Mouse (Mus musculus) forebrain, postnatal 0 days (tissue): Measurements from ENCODE around the gene Lag3. TPM values are rescaled to one million over a fixed set of nuclear protein-coding genes. Genes with fewer than 3 reads are reported as not detected.
A peak's percentile ranks its signal among the peaks of the same experiment; 100 is the strongest.

Experiments
- ATAC-seq: fragments of 200-750 bp; cut with Nextera tagmentation; 2 replicates; pipeline ENCODE4 v1.8.0; 2017; ENCODE audit warnings: mild to moderate bottlenecking, moderate library complexity
- DNase-seq: peaks from one replicate; pipeline ENCODE4 v3.0.0-alpha.2; 2015
- H3K27ac ChIP-seq: fragments of 300-500 bp; sonication (generic); 2 replicates; pipeline ENCODE4 v1.5.1; 2014; ENCODE audit warnings: low read depth, mild to moderate bottlenecking, antibody characterized with exemption, low read length, moderate library complexity, mixed read lengths
- H3K27me3 ChIP-seq: fragments of 300-500 bp; sonication (generic); 2 replicates; pipeline ENCODE4 v1.6.1; 2014; ENCODE audit warnings: mild to moderate bottlenecking, low read length, mixed read lengths; ENCODE audit not compliant: insufficient read depth
- H3K36me3 ChIP-seq: fragments of 300-500 bp; sonication (generic); 2 replicates; pipeline ENCODE4 v1.6.1; 2014; ENCODE audit warnings: mild to moderate bottlenecking, moderate library complexity; ENCODE audit not compliant: insufficient read depth
- H3K4me1 ChIP-seq: fragments of 300-500 bp; sonication (generic); 2 replicates; pipeline ENCODE4 v1.6.1; 2014; ENCODE audit warnings: antibody characterized with exemption; ENCODE audit not compliant: insufficient read depth
- H3K4me2 ChIP-seq: fragments of 300-500 bp; sonication (generic); 2 replicates; pipeline ENCODE4 v1.6.1; 2014; ENCODE audit warnings: low read depth, mild to moderate bottlenecking, moderate library complexity
- H3K4me3 ChIP-seq: fragments of 300-500 bp; sonication (generic); 2 replicates; pipeline ENCODE4 v1.5.1; 2014; ENCODE audit warnings: low read depth, low read length, mixed read lengths
- H3K9ac ChIP-seq: fragments of 300-500 bp; sonication (generic); 2 replicates; pipeline ENCODE4 v1.6.1; 2014; ENCODE audit warnings: mild to moderate bottlenecking
- H3K9me3 ChIP-seq: fragments of 300-500 bp; sonication (generic); 2 replicates; pipeline ENCODE4 v1.6.1; 2016; ENCODE audit warnings: low read length
- CTCF ChIP-seq: sonication (generic); IDR thresholded peaks from 2 replicates; pipeline ENCODE4 v1.5.1; 2016; ENCODE audit warnings: antibody characterized with exemption, control low read depth, low read depth
- WGBS: fragments of 180-500 bp; shearing (Covaris S2); extraction: QIAGEN DNeasy Blood & Tissue Kit; methylation state at CpG from one replicate; pipeline ENCODE4 v1.1.7; 2014; 5-methylcytosine and 5-hydroxymethylcytosine counted together
- polyA plus RNA-seq: library from polyadenylated mRNA; unstranded; fragments of >200 nt; fragmentation: Nextera tagmentation; extraction: Ambion mirVana; gene quantifications from 2 replicates; pipeline ENCODE4 v1.2.1, GENCODE M21; 2015
- total RNA-seq: library from RNA; depleted of rRNA; stranded (reverse); fragments of >200 nt; gene quantifications from 2 replicates; pipeline ENCODE4 v1.2.3, GENCODE M21; 2014

The Lag3 gene
- total and polyA plus RNA-seq, 2 experiments from 2014 or later = 1.9 to 3.9 TPM

DNA sequence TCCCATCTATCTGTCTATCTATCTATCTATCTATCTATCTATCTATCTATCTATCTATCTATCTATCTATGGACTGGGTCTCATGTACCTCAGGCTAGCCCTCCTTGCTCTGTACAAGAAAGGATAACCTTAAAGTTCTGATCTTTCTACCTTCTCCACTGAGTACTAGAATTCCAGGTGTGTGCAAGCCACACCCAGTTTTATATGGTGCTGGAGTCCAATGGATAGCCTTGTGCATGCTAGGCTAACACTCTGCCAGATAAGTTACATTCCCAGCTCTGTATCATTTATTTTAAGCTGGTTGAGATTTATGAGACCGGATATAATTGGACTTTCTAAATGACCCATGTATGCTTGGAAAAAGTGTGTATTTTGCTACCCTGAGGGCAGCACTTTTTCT, 30.2 kb upstream of the Lag3 start:
- Histone ChIP-seq H3K36me3 (peaks cover 22% of the 10 kb centered on the region), H3K4me2 (no peak overlapping the region), H3K27ac (no peak overlapping the region), H3K4me1 (no peaks in the 10 kb centered on the region), H3K9me3 (no peaks in the 10 kb centered on the region), H3K27me3 (no peaks in the 10 kb centered on the region), H3K4me3 (no peak overlapping the region), H3K9ac (no peak overlapping the region)
- no peak for ATAC-seq
- 94% methylated on average over 1 of the region's 1 CpGs for WGBS
- no peak for DNase-seq
- TF ChIP-seq CTCF = no peak

DNA sequence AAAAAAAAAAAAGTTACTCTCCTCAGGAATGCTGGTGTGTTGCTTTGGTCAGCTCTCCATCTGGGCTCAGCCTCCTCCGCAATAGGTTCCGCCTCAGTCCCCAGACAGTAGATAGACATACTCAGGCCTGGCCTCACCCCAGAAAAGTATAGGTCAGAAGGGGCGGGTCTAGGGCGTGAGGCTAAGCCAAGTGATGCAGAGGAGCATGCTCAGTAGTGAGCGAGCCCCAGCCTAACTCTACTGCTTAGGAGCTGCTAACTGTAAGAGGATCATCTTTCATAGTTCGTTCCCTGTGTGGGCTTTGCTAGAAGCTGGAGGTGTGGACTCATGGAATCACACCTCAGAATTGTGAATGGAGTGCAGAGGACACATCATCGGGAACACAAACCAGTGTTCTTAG, 27.0 kb upstream of the Lag3 start:
- no peak for ATAC-seq
- WGBS = 96% methylated on average over 7 of the region's 7 CpGs
- peaks cover 52% of the 10 kb centered on the region for H3K36me3 ChIP-seq

DNA sequence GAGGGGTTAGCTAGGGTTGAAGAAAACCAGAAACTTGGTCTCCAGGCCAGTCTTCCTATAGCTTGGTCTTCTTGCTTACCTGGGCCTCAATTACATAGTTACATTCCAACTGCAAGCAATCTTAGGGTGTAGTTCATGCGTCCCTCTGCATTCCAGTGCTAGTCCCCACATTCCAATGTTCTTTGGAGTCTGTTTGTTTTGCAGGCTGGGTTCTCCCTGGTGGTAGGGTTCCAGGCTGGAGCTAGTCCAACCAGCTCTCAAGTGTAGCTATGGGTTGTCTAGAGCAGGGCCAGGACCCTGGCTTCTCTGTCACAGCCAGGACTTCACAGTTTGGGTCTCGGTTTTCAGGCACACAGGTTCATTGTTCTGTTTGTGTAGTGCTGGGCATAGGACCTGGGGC, 26.0 kb upstream of the Lag3 start:
- peaks cover 52% of the 10 kb centered on the region for H3K36me3 ChIP-seq
- H3K9ac ChIP-seq = no peak overlapping the region
- H3K27me3 ChIP-seq = no peaks in the 10 kb centered on the region
- no peak for TF ChIP-seq CTCF
- no peak for DNase-seq
- ATAC-seq = no peak
- 83% methylated on average over 2 of the region's 2 CpGs for WGBS
- H3K4me2 ChIP-seq = no peak overlapping the region
- H3K27ac ChIP-seq = no peak overlapping the region
- H3K4me1 ChIP-seq = peaks cover under 1% of the 10 kb centered on the region; the same call in 1 of the 2 replicates
- no peak overlapping the region for H3K4me3 ChIP-seq
- no peaks in the 10 kb centered on the region for H3K9me3 ChIP-seq

More for the DNA sequence above, 27.0 kb upstream of the Lag3 start:
- TF ChIP-seq CTCF = no peak
- DNase-seq = no peak
- H3K9ac ChIP-seq = no peak overlapping the region
- H3K27me3 ChIP-seq = no peaks in the 10 kb centered on the region
- H3K4me3 ChIP-seq = no peak overlapping the region
- H3K4me2 ChIP-seq = no peak overlapping the region
- H3K4me1 ChIP-seq = no peaks in the 10 kb centered on the region
- H3K9me3 ChIP-seq = no peaks in the 10 kb centered on the region
- no peak overlapping the region for H3K27ac ChIP-seq

DNA sequence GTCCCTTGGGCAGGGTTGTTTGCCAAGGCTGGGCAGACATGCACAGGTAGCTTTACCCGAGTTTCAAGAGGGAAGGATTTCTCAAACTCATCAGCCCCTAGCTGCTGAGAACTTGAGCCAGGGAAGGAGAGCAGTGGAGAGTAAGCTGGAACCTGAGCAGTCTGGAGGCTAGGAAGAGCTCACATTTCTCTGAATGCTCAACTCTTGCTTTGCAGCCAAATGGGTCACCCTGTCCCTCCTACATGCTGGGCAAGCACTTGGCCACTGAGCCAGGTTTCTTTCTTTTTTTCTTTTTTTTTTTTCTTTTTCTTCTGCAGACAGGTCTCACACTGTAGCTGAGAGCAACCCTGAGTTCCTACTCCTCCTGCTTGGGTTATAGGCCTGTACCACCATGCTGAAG, 25.2 kb upstream of the Lag3 start:
- Histone ChIP-seq H3K36me3 (peaks cover 52% of the 10 kb centered on the region), H3K4me2 (no peak overlapping the region), H3K4me1 (peaks cover 5% of the 10 kb centered on the region; the same call in 1 of the 2 replicates), H3K4me3 (no peak overlapping the region), H3K9me3 (no peaks in the 10 kb centered on the region), H3K9ac (no peak overlapping the region), H3K27me3 (no peaks in the 10 kb centered on the region), H3K27ac (no peak overlapping the region)
- ATAC-seq (no peak), DNase-seq (no peak)
- no peak for TF ChIP-seq CTCF
- 91% methylated on average over 1 of the region's 1 CpGs for WGBS

DNA sequence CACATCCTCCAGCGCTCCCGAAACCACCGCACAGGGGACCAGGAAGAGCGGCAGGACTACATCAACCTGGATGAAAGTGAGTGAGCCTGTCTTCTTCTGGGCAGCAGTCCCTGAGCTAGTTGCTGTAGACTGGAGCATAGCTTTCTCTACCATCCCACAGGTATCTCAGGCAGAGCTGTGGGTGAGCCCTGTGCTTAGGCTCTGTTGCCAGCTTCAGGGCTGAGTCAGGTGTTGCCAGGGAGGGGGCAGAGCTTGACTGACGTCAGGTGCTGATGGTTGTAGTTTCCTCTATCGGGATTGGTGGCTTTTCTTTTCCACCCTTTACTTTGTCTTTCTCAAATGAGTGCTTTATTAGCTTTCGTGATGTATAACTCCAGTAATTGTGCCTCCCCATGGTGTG, 23.2 kb upstream of the Lag3 start:
- peaks cover 11% of the 10 kb centered on the region for H3K4me1 ChIP-seq
- H3K9me3 ChIP-seq = no peaks in the 10 kb centered on the region
- no peak for DNase-seq
- no peaks in the 10 kb centered on the region for H3K27me3 ChIP-seq
- H3K9ac ChIP-seq = no peak overlapping the region
- H3K4me2 ChIP-seq = no peak overlapping the region
- no peak for TF ChIP-seq CTCF
- H3K27ac ChIP-seq = no peak overlapping the region
- no peak overlapping the region for H3K4me3 ChIP-seq
- H3K36me3 ChIP-seq = peaks cover 52% of the 10 kb centered on the region
- ATAC-seq = no peak
- 89% methylated on average over 7 of the region's 7 CpGs for WGBS

DNA sequence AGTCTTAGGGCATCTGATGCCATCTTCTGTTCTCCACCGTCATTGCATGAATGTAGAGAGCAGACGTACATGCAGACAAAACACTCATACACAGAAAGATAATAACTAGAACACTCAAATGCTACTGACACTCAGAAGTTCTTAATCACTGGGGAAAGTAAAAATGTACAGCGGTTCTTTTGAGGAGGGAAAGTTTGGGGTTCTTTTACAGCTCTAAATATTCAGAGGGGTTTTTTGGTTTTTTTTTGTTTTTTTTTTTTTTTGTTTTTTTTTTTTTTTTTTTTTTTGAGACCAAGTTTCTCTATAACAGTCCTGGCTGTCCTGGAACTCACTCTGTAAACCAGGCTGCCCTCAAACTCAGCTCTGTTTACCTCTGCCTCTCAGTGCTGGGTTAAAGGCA, 21.6 kb upstream of the Lag3 start:
- no peak overlapping the region for H3K4me3 ChIP-seq

DNA sequence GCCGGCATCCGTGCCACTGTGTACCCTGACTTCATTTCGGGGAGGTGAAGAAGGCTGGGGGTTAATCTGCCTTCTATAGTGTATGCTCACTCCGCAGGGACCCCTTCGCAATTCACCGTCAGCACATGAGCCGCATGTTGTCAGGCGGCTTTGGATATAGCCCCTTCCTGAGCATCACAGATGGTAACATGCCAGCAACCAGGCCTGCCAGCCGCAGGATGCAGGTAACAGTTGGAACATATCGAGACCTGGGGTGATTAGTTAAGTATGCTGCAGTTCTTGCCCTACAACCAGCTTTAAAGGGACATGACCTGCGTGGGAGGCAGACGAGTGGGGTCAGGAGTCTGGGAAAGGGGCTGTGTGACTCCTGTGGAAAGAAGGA, 20.8 kb upstream of the Lag3 start:
- DNase-seq = no peak
- no peak for ATAC-seq
- H3K36me3 ChIP-seq = peaks cover 35% of the 10 kb centered on the region
- peak overlapping the region; percentile 97 for H3K4me3 ChIP-seq
- H3K27ac ChIP-seq = peak overlapping the region; percentile 95
- H3K9me3 ChIP-seq = no peaks in the 10 kb centered on the region
- no peak for TF ChIP-seq CTCF
- 43% methylated on average over 12 of the region's 12 CpGs for WGBS
- peaks cover 11% of the 10 kb centered on the region for H3K4me1 ChIP-seq
- H3K9ac ChIP-seq = peak overlapping the region; percentile 98
- H3K4me2 ChIP-seq = peak overlapping the region; percentile 76
- H3K27me3 ChIP-seq = no peaks in the 10 kb centered on the region

More for the DNA sequence above, 21.6 kb upstream of the Lag3 start:
- Histone ChIP-seq H3K27ac (no peak overlapping the region), H3K9ac (no peak overlapping the region), H3K4me1 (peaks cover 11% of the 10 kb centered on the region), H3K27me3 (no peaks in the 10 kb centered on the region), H3K9me3 (no peaks in the 10 kb centered on the region), H3K4me2 (no peak overlapping the region), H3K36me3 (peaks cover 43% of the 10 kb centered on the region)
- DNase-seq (no peak), ATAC-seq (no peak)
- TF ChIP-seq CTCF = no peak
- WGBS = 85% methylated on average over 3 of the region's 3 CpGs
